Mouse (Mus musculus) MN1 (cell line): ENCODE measurements around the gene Esp3.
"Not testable (repeated sequence)": the region's sequence is repeated elsewhere in the genome, so short reads cannot be mapped to it uniquely, and the experiment has no call there.

ENCODE experiments used
- DNase-seq: peaks from one replicate; pipeline ENCODE4 v3.0.0-alpha.2; 2016; ENCODE audit warnings: low spot score

Gene Esp3

DNA sequence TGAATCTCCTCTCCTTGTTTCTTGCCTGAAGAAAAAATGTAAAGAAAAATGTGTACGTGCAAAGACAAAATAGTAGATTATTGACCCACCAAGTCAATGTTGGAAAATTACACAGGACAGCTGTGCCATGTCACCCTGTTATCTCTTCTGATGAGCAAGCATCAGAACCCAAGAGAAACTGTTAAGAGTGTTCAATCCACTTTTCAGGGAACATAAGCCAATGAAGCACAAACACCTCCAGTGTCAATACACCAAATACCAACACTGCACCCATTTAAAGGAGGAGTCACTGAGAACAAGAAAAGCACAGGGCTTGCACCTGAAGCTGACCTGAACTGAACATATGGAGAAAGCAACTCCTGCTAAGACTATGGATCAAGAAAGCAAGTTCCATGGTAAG is at the start of gene Esp3:
Gene Esp3 (plus strand): TSS at position 301 of the 400 bp plus-strand sequence.
- DNase-seq, result not testable (repeated sequence)

DNA sequence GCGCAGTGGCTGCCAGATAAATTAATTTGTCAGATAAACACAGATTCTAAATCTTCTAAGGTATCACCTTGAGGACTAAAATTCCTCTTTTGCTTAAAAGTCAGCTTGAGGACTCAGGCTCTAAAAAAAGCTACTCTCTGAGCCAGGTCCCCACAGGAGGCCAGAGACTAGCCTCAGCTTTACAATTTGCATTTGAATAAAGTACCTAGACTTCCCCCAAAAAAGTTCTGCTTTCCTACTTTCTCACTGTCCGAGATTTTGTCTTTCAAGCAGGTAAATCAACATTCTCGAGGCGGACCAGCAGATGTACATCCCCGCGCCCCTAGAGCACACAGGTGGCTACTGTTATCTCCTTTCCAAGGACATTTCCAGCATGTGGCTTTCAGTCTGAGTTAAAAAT is 48.0 kb upstream of the Esp3 start:
- DNase-seq, result not testable (repeated sequence)

DNA sequence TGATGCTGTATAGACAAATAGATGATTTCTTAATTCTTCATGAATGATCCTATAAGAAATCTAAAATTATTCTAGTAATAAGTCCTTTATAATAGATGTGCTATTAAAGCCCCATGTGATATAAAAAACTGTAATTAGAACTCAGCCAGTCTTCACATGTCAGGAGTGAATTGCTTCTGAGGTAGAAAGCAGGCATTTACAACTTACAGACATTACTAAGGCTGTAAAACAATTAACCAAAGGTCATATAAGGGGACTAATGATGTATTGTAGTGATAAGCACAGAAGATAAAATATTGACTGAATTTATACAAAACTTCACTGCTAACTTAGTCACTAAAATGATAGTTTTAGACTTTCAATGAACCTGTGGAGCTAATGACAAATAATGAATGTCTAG is 40.6 kb upstream of the Esp3 start:
- DNase-seq, result no peak

DNA sequence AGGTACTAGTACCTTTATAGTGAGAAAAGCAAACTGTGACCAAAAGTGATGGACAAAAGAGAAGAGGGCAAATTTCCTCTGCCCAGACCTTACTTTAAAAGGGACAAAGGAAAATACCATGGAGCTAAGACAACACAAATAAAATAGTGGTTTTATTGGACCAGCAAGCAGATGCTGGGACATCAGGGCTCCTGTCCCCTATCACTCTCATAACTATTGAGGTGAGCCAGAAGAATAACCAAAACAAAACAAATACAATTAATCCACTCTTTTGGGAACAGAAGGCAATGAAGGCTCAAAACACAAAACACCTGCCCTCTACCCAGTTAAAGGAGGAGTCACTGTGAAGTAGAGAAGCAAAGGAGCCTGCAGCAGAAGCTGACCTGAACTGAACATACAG is 33.6 kb upstream of the Esp3 start, which contains the start of gene Esp4:
Gene Esp4 (plus strand): TSS at position 301 of the 400 bp plus-strand sequence.
- no peak for DNase-seq

DNA sequence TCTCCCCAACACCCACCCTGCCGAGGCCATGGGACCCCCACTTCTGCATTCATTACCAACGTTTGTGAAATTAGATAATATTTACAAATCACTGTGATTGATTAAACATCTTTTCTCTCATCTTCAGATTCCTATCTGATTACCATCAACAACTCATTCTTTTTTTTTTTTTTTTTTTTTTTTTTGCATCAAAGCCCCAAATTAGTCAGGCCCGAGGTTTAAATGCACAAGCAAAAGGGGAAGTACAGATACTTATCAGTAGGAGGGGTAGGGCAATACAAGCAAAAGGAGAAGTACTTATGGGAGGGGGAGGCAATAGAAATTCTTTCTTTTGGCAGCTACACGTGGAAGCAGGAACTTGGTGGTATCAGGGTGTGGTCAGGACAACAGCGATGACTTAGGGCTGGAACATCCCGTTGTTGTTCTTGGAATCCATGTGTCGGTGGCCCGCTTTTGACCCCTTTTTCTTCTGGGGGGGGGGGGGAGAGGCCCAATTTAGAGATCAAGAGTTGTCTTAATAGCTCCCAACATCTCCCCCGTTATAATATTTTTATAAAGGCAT is 30.3 kb downstream of the Esp3 start:
- DNase-seq, result not testable (repeated sequence)

DNA sequence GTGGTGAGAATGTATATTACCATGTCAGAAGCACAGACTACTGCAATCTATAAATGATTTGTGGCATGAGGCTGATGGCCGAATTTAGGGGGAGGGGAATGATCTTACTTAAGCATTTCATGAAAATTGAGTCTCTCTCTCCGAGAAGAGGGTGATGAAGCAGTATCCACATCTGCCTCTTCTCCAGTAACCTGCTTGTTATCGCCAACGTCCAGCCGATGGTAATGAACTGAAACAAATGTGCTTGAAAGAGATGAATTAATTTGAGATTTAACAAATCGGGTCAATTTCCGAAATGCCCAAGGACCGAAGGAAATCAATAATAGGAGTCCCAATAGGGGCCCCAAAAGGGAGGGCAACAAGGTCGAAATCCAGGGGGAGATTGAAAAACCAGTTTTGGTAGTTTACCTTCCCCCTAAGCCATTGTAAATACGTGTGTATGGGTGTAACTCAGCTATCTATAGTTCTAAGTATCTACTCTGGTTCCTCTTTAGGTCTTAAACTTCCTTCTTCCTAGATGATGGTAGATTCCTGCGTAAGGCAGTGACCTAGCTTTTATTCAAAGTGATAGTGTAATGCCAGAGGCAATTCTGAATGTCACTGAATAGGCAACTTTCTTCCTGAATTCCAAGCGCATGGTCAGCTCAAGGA is 31.4 kb downstream of the Esp3 start:
- DNase-seq, result not testable (repeated sequence)
